Mouse (Mus musculus) liver, adult 2 months (tissue): ENCODE results near the gene Ppil2.

ENCODE experiments used
- CTCF ChIP-seq: fragments of 200-500 bp; IDR thresholded peaks from 2 replicates; pipeline ENCODE4 v1.5.1; 2011; ENCODE audit warnings: low read depth, low read length, control low read depth
- POLR2A ChIP-seq: fragments of 200-500 bp; IDR thresholded peaks from 2 replicates; pipeline ENCODE4 v1.6.1; 2011; ENCODE audit warnings: low read length, control low read depth; ENCODE audit not compliant: insufficient read depth; ENCODE audit errors: extremely low read depth

DNA sequence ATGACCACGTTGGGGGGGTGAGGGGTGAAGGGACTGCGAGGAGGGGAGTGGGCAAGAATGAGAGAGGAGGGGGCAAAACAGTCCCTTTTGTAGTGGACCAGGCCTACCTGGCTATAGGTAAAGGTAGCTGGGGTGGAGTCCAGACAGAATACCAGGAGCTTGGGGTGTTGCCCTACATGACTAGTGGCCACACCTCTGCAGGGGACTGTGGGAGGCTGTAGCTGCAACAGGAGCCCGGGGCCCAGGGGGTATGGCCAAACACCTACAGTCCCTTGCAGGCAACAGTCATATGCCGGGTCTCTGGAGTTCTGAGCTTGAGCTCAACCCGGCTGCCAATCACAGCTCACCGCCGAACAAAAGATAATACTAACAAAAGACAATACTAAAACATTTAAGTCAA lies 59.0 kb downstream of the Ppil2 start:
- TF ChIP-seq POLR2A = no peak
- TF ChIP-seq CTCF = no peak
